Mouse (Mus musculus) hindbrain, embryonic 14.5 days (tissue): ENCODE measurements around the gene Fam160b1. TPM values are rescaled to one million over a fixed set of nuclear protein-coding genes. Genes with fewer than 3 reads are reported as not detected.

Experiments used
- ATAC-seq: fragments of 200-750 bp; cut with Nextera tagmentation; 2 replicates; pipeline ENCODE4 v1.8.0; 2017; ENCODE audit warnings: moderate number of reproducible peaks, mild to moderate bottlenecking, moderate TSS enrichment, moderate library complexity; ENCODE audit not compliant: low FRiP score
- DNase-seq: peaks from one replicate; pipeline ENCODE4 v3.0.0-alpha.2; 2015; ENCODE audit warnings: low spot score
- H3K27ac ChIP-seq: fragments of 300-500 bp; sonication (generic); 2 replicates; pipeline ENCODE4 v1.5.1; 2014; ENCODE audit warnings: mild to moderate bottlenecking, moderate library complexity
- H3K27me3 ChIP-seq: fragments of 300-500 bp; sonication (generic); 2 replicates; pipeline ENCODE4 v1.6.1; 2014; ENCODE audit warnings: mild to moderate bottlenecking, low read length, mixed read lengths; ENCODE audit not compliant: control insufficient read depth, insufficient read depth
- H3K36me3 ChIP-seq: fragments of 300-500 bp; sonication (generic); replicated peaks from 2 replicates; pipeline ENCODE4 v1.6.1; 2014; ENCODE audit not compliant: control insufficient read depth, insufficient read depth
- H3K4me1 ChIP-seq: fragments of 300-500 bp; sonication (generic); replicated peaks from 2 replicates; pipeline ENCODE4 v1.6.1; 2014; ENCODE audit warnings: antibody characterized with exemption, low read length, mixed read lengths; ENCODE audit not compliant: control insufficient read depth, insufficient read depth
- H3K4me2 ChIP-seq: fragments of 300-500 bp; sonication (generic); replicated peaks from 2 replicates; pipeline ENCODE4 v1.6.1; 2014; ENCODE audit warnings: mild to moderate bottlenecking, moderate library complexity
- H3K4me3 ChIP-seq: fragments of 300-500 bp; sonication (generic); replicated peaks from 2 replicates; pipeline ENCODE4 v1.5.1; 2014; ENCODE audit warnings: mild to moderate bottlenecking, low read length
- H3K9ac ChIP-seq: fragments of 300-500 bp; sonication (generic); 2 replicates; pipeline ENCODE4 v1.6.1; 2014
- H3K9me3 ChIP-seq: fragments of 300-500 bp; sonication (generic); 2 replicates; pipeline ENCODE4 v1.6.1; 2016; ENCODE audit warnings: low read length; ENCODE audit not compliant: control insufficient read depth
- WGBS: fragments of 180-500 bp; shearing (Covaris S2); extraction: QIAGEN DNeasy Blood & Tissue Kit; methylation state at CpG from one replicate; pipeline ENCODE4 v1.1.7; 2014; 5-methylcytosine and 5-hydroxymethylcytosine counted together
- polyA plus RNA-seq: library from polyadenylated mRNA; unstranded; fragments of >200 nt; fragmentation: Nextera tagmentation; extraction: Ambion mirVana; gene quantifications from 2 replicates; pipeline ENCODE4 v1.2.1, GENCODE M21; 2014

Gene Fam160b1
- polyA plus RNA-seq, 1 experiment from 2014 or later, result 17.4 TPM

GRCm38 (mm10) chr19:57339281-57339864 lies 21.1 kb upstream of the Fam160b1 start:
- Histone ChIP-seq H3K9me3 (no peaks in the 10 kb centered on the region), H3K9ac (no peak overlapping the region), H3K36me3 (no peaks in the 10 kb centered on the region), H3K27ac (no peak overlapping the region), H3K4me2 (no peak overlapping the region), H3K4me3 (no peak overlapping the region), H3K4me1 (no peaks in the 10 kb centered on the region), H3K27me3 (no peaks in the 10 kb centered on the region)
- WGBS, result 82% methylated on average over 13 of the region's 13 CpGs
- ATAC-seq, result no peak
- no peak for DNase-seq

DNA sequence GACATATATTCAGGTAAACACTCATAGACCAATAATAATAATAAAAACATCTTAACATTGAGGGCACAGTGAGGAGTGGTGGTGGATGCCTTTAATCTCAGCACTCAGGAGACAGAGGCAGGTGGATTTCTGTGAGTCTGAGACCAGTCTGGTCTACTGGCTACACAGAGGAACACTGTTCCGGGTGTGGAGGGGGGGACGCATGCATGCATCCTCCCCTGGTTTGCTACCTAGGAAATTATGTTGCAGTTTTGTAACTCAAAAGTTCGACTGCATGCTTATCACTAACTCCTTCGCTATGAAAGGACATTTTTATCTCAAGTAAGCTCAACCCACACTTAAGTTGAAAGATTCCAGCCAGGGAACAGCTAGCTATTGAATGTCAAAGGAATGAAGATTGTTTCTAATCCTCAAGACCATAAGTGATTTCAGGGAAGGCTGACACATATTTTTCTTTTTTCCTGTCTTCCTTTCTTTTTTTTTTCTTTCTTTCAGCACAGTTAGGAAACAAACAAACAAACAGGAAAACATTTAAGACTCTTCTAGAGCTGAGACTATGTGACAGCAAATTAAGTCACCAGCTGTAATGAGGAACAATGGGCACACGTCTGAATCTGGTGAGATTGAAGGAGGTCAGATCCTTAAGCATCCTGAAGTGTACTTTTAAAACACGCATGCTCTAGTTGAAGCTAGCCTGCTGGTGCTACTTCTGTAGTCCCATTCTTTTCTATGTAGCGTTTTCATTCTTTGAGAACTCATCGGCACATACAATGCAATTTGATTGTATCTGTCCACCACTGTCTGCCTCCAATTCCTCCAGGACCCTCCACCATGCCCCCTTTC lies 19.4 kb upstream of the Fam160b1 start:
- Histone ChIP-seq H3K9ac (no peak overlapping the region), H3K36me3 (no peaks in the 10 kb centered on the region), H3K9me3 (no peaks in the 10 kb centered on the region), H3K4me1 (no peaks in the 10 kb centered on the region), H3K4me2 (no peak overlapping the region), H3K27me3 (no peaks in the 10 kb centered on the region), H3K27ac (no peak overlapping the region), H3K4me3 (no peak overlapping the region)
- DNase-seq (no peak), ATAC-seq (no peak)
- WGBS, result 82% methylated on average over 8 of the region's 8 CpGs

DNA sequence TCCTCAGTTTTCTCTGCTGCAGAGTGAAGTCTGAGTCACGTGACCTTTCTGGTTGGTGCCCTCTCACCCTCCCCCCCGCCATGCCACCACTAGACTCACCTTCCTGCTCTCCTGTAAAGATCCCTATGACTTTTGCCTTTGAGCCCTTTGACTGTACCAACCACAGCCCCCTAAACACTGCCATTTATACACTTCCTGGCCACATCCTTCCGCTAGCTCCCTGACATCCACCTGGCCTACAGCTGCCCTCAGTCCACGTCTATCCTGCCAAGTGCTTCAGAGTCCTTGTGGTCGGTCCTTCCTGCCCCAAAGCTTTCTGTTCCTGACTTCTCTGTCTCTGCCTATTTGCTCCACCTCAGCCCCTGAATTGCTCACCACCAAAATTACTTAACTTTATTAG lies 16.6 kb upstream of the Fam160b1 start:
- DNase-seq, result no peak
- ATAC-seq, result no peak
- no peak overlapping the region for H3K27ac ChIP-seq
- H3K4me3 ChIP-seq, result no peak overlapping the region
- no peak overlapping the region for H3K9ac ChIP-seq
- WGBS, result 85% methylated on average over 5 of the region's 5 CpGs
- no peaks in the 10 kb centered on the region for H3K27me3 ChIP-seq
- 0 out of 2 replicates have a peak, but pooled peaks cover 3% of the 10 kb centered on the region for H3K9me3 ChIP-seq
- H3K4me2 ChIP-seq, result no peak overlapping the region
- no peaks in the 10 kb centered on the region for H3K36me3 ChIP-seq
- H3K4me1 ChIP-seq, result no peaks in the 10 kb centered on the region

- DNase-seq (no peak), ATAC-seq (no peak)
- 86% methylated on average over 1 of the region's 1 CpGs for WGBS
- Histone ChIP-seq H3K9ac (no peak overlapping the region), H3K4me2 (no peak overlapping the region), H3K36me3 (no peaks in the 10 kb centered on the region), H3K27me3 (no peaks in the 10 kb centered on the region), H3K9me3 (0 out of 2 replicates have a peak, but pooled peaks cover 3% of the 10 kb centered on the region), H3K4me1 (no peaks in the 10 kb centered on the region), H3K4me3 (no peak overlapping the region), H3K27ac (no peak overlapping the region)
These were observed 15.8 kb upstream of the Fam160b1 start for GRCm38 (mm10) chr19:57344678-57345077.

GRCm38 (mm10) chr19:57349096-57349495 lies 11.4 kb upstream of the Fam160b1 start:
- H3K9ac ChIP-seq, result no peak overlapping the region
- no peak overlapping the region for H3K27ac ChIP-seq
- no peak overlapping the region for H3K4me2 ChIP-seq
- H3K27me3 ChIP-seq, result no peaks in the 10 kb centered on the region
- ATAC-seq (no peak), DNase-seq (no peak)
- no peaks in the 10 kb centered on the region for H3K4me1 ChIP-seq
- no peak overlapping the region for H3K4me3 ChIP-seq
- H3K9me3 ChIP-seq, result 0 out of 2 replicates have a peak, but pooled peaks cover 3% of the 10 kb centered on the region
- H3K36me3 ChIP-seq, result no peaks in the 10 kb centered on the region

- H3K27ac ChIP-seq, result no peak overlapping the region
- no peaks in the 10 kb centered on the region for H3K9me3 ChIP-seq
- WGBS, result 89% methylated on average over 12 of the region's 12 CpGs
- DNase-seq (no peak), ATAC-seq (no peak)
- H3K4me1 ChIP-seq, result no peaks in the 10 kb centered on the region
- no peak overlapping the region for H3K4me2 ChIP-seq
- H3K4me3 ChIP-seq, result no peak overlapping the region
- H3K9ac ChIP-seq, result no peak overlapping the region
- H3K36me3 ChIP-seq, result no peaks in the 10 kb centered on the region
- H3K27me3 ChIP-seq, result no peaks in the 10 kb centered on the region
These were observed 8.0 kb upstream of the Fam160b1 start for GRCm38 (mm10) chr19:57352337-57352935.

DNA sequence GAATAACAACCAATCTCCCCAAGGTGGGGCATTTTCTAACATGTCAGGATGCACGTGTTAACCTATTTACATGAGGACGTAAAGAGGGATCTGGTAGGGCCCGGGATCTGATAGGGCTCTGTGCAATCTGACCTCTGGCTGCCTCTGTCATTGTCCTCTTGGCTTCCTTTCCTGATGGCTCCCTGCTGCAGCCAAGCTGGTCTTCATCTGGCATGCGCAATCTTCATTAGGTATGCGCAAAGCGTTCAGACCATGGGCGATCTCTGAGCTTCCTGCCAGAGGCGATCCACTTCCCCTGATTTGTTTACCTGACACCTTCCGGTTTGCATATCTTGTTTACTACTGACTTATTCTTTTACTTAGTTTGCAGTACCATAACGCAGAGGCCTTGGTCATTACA lies 7.3 kb upstream of the Fam160b1 start:
- Histone ChIP-seq H3K27me3 (no peaks in the 10 kb centered on the region), H3K4me3 (no peak overlapping the region), H3K36me3 (no peaks in the 10 kb centered on the region), H3K9ac (no peak overlapping the region), H3K4me1 (no peaks in the 10 kb centered on the region), H3K4me2 (no peak overlapping the region), H3K27ac (no peak overlapping the region), H3K9me3 (no peaks in the 10 kb centered on the region)
- DNase-seq (no peak), ATAC-seq (no peak)
- 73% methylated on average over 10 of the region's 10 CpGs for WGBS

DNA sequence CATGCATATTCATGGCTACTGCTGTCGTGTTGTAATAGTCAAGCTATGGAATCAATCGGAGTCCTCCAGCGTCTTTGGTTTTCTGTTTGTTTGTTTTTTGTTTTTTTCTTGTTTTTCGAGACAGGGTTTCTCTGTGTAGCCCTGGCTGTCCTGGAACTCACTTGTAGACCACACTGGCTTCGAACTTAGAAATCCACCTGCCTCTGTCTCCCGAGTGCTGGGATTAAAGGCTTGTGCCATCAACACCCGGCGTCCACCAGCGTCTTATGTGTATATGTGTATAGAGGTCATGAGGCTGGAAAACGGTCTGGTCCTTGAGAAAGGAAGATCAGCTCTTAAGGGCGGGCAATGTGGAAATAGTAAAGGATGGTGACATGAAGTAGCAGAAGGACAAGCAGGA lies 6.4 kb upstream of the Fam160b1 start:
- H3K27ac ChIP-seq, result no peak overlapping the region

DNA sequence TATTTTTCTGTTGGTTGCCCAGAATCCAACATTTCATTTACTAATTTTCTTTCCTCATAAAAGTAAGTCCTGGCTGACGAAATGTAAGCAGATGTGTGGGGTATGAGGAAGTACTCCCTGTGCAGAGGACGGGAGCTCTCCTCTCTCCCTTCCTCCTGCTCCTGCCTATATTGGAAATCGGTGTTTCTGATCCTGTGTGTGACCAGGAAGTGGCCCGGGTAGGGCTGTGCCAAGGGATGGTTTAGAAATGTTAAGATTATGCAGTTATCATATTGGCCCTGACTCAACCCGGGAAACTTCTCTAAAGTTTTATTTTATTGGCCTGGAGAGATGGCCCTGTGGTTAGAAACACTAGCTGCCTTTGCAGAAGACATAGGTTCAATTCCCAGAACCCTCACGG lies 5.8 kb upstream of the Fam160b1 start:
- Histone ChIP-seq H3K4me2 (no peak overlapping the region), H3K4me3 (no peak overlapping the region), H3K27me3 (no peaks in the 10 kb centered on the region), H3K36me3 (no peaks in the 10 kb centered on the region), H3K4me1 (no peaks in the 10 kb centered on the region; the same call in 1 of the 2 replicates), H3K9ac (no peak overlapping the region), H3K27ac (no peak overlapping the region), H3K9me3 (no peaks in the 10 kb centered on the region)
- DNase-seq (no peak), ATAC-seq (no peak)
- WGBS, result 91% methylated on average over 6 of the region's 6 CpGs

More for the DNA sequence above, 6.4 kb upstream of the Fam160b1 start:
- WGBS, result 88% methylated on average over 11 of the region's 11 CpGs
- Histone ChIP-seq H3K36me3 (no peaks in the 10 kb centered on the region), H3K4me2 (no peak overlapping the region), H3K27me3 (no peaks in the 10 kb centered on the region), H3K9ac (no peak overlapping the region), H3K9me3 (no peaks in the 10 kb centered on the region), H3K4me1 (no peaks in the 10 kb centered on the region), H3K4me3 (no peak overlapping the region)
- no peak for ATAC-seq
- no peak for DNase-seq
